15 mouse cellular contexts compared by ENCODE assay signal in genomic region chr2:63186014-63186413, GRCm38 (mm10). TPM values are rescaled to one million over a fixed set of nuclear protein-coding genes. Genes with fewer than 3 reads are reported as not detected.
DNase-seq lines count a peak whose midpoint lies in the region; ATAC-seq and TF ChIP-seq lines count a peak whose summit lies in the region.
"Had no signal": no experiment of that assay in that cellular context is flagged by ENCODE, and none has a peak within 500 bp of the region (broad histone marks: within the 10 kb centered on the region; RNA-seq: fewer than 3 reads in every experiment).

No protein-coding gene starts in this region.

- H3K4me2 ChIP-seq in heart, postnatal 0 days (ENCODE audit: low read depth, low read length) = no peak overlapping the region
- H3K4me2 ChIP-seq in lung, postnatal 0 days (replicated peaks; ENCODE audit: low read depth, low read length) = no peak overlapping the region
- H3K4me2 ChIP-seq: forebrain, embryonic 12.5 days; midbrain, embryonic 12.5 days had no signal

- no peak overlapping the region for H3K9ac ChIP-seq in heart, postnatal 0 days (replicated peaks; ENCODE audit: low read depth, low read length)
- H3K9ac ChIP-seq in lung, postnatal 0 days (replicated peaks; ENCODE audit: low read depth) = no peak overlapping the region
- H3K9ac ChIP-seq: forebrain, embryonic 12.5 days; liver, embryonic 14.5 days; midbrain, embryonic 12.5 days had no signal

- no peak for ATAC-seq in heart, postnatal 0 days (ENCODE audit: insufficient read depth, low read depth)
- ATAC-seq in lung, postnatal 0 days = no peak
- ATAC-seq: hindbrain, embryonic 16.5 days had no signal

- peaks cover 3% of the 10 kb centered on the region; the same call in 1 of the 2 replicates for H3K4me1 ChIP-seq in heart, postnatal 0 days (ENCODE audit: control insufficient read depth, insufficient read depth)
- no peaks in the 10 kb centered on the region for H3K4me1 ChIP-seq in lung, postnatal 0 days (ENCODE audit: insufficient read depth, low read depth, low read length)

- no peak for TF ChIP-seq EP300 in heart, postnatal 0 days (IDR thresholded peaks at IDR 0.05; ENCODE audit: low read depth)
- no peak for TF ChIP-seq EP300 in lung, postnatal 0 days (IDR thresholded peaks at IDR 0.05)

- no peak overlapping the region for H3K27ac ChIP-seq in heart, postnatal 0 days (ENCODE audit: low read depth)
- no peak overlapping the region for H3K27ac ChIP-seq in lung, postnatal 0 days (ENCODE audit: low read length)
- H3K27ac ChIP-seq: forebrain, embryonic 12.5 days; liver, embryonic 14.5 days; midbrain, embryonic 12.5 days had no signal

- H3K36me3 ChIP-seq in heart, postnatal 0 days (replicated peaks; ENCODE audit: control insufficient read depth, insufficient read depth, low read length) = no peaks in the 10 kb centered on the region
- no peaks in the 10 kb centered on the region for H3K36me3 ChIP-seq in lung, postnatal 0 days (ENCODE audit: insufficient read depth, low read length)
- H3K36me3 ChIP-seq: forebrain, embryonic 12.5 days; midbrain, embryonic 12.5 days had no signal

- no peaks in the 10 kb centered on the region for H3K9me3 ChIP-seq in heart, postnatal 0 days (replicated peaks; ENCODE audit: control insufficient read depth, low read length)
- H3K9me3 ChIP-seq in lung, postnatal 0 days (ENCODE audit: low read length) = no peaks in the 10 kb centered on the region
- H3K9me3 ChIP-seq: forebrain, embryonic 12.5 days; midbrain, embryonic 12.5 days had no signal

- no peak for TF ChIP-seq CTCF in heart, postnatal 0 days (IDR thresholded peaks at IDR 0.05; ENCODE audit: low read depth)
- TF ChIP-seq CTCF in lung, postnatal 0 days (IDR thresholded peaks at IDR 0.05) = no peak

- H3K27me3 ChIP-seq in heart, postnatal 0 days (ENCODE audit: control insufficient read depth, insufficient read depth, low read length) = peaks cover 17% of the 10 kb centered on the region
- H3K27me3 ChIP-seq in lung, postnatal 0 days (replicated peaks; ENCODE audit: insufficient read depth, low read length) = no peaks in the 10 kb centered on the region

- peak; percentile 36 for DNase-seq in heart, postnatal 0 days (ENCODE audit: low spot score)
- no peak for DNase-seq in heart, adult 9 months (ENCODE audit: low spot score in 2 of 2)
- peak; percentile 50 for DNase-seq in lung, postnatal 0 days (ENCODE audit: low spot score)
- DNase-seq in lung, postnatal 4 days = no peak
- DNase-seq in R1 (ENCODE audit: low read depth, low spot score) = peak; percentile 46
- DNase-seq in hindlimb bud, embryonic 11.5 days (ENCODE audit: extremely low spot score, low read depth, low spot score) = peak; percentile 52
- no peak for DNase-seq in B cell, adult 2 months
- no peak for DNase-seq in gastrocnemius, postnatal 10 days
- DNase-seq: adrenal gland, adult 8-10 months; cerebellum, postnatal 10 days had no signal

- whole genome bisulfite sequencing in heart, postnatal 0 days = 1% methylated on average over 2 of the region's 2 CpGs
- WGBS in lung, postnatal 0 days = 3% methylated on average over 2 of the region's 2 CpGs

- H3K4me3 ChIP-seq in heart, postnatal 0 days (ENCODE audit: low read depth, low read length) = no peak overlapping the region
- no peak overlapping the region for H3K4me3 ChIP-seq in lung, postnatal 0 days (ENCODE audit: low read depth, low read length)
- H3K4me3 ChIP-seq: forebrain, embryonic 12.5 days; midbrain, embryonic 12.5 days had no signal

RNA-seq across cellular contexts. Expression of gene Kcnh7, which starts 1.9 kb away (rescaled TPM):
- total RNA-seq in heart, postnatal 0 days (2014; rRNA removed; ENCODE audit: low replicate concordance) = 0.31 and 1.5 TPM in 2 replicates
- 1.8 and 1.9 TPM in 2 replicates for polyA plus RNA-seq in heart, postnatal 0 days (2015; fragmentation: Nextera tagmentation; extraction: Ambion mirVana)
- 0.10 TPM in 2 replicates for polyA plus RNA-seq in lung, postnatal 0 days (2015; fragmentation: Nextera tagmentation; extraction: Ambion mirVana)
- total RNA-seq in gastrocnemius, postnatal 10 days (2021) = 1 to 10 TPM; 1.5 to 1.6 TPM
- total RNA-seq: granulocyte monocyte progenitor cell, adult 5-6 weeks had no signal

Comparison
In these comparisons a context has a peak if more than half of its experiments do, and no peak if none do; other contexts are left out.
1. DNase-seq: peak in heart, postnatal 0 days (single experiment), lung, postnatal 0 days (single experiment), R1 (single experiment) and hindlimb bud, embryonic 11.5 days (single experiment); none in heart, adult 9 months (0 of 2), lung, postnatal 4 days (0 of 2), B cell, adult 2 months (0 of 2) and gastrocnemius, postnatal 10 days (single experiment).